Mouse (Mus musculus) myocyte (in vitro differentiated cells): ENCODE data around the gene Cib1.

ENCODE experiments used
- CEBPB ChIP-seq: IDR thresholded peaks from 2 replicates; pipeline ENCODE4 v1.6.1; 2011; ENCODE audit warnings: mild to moderate bottlenecking, moderate library complexity; ENCODE audit not compliant: poor library complexity, insufficient read depth, severe bottlenecking
- MYOD1 ChIP-seq, 3 experiments: IDR thresholded peaks; one replicate each; pipeline ENCODE4 v1.6.1; 2011; ENCODE audit warnings: control low read depth in 2 of 3, low read depth in 2 of 3, mild to moderate bottlenecking in 2 of 3, moderate library complexity in 1 of 3; ENCODE audit not compliant: insufficient read length in 2 of 3, control insufficient read depth in 1 of 3
- POLR2A ChIP-seq: IDR thresholded peaks from one replicate; pipeline ENCODE4 v1.6.1; 2011; ENCODE audit warnings: low read depth, mild to moderate bottlenecking, control low read depth, moderate library complexity; ENCODE audit not compliant: insufficient read length

- TF ChIP-seq CEBPB (no peak), POLR2A (no peak), MYOD1 (IDR thresholded peaks at IDR 0.05; ENCODE audit: control insufficient read depth in 1 of 3, insufficient read length in 2 of 3, low read depth in 2 of 3) (no peak)
Observed at GRCm38 (mm10) chr7:80257706-80258105, 25.1 kb upstream of the Cib1 start.
